In the genomic region with DNA sequence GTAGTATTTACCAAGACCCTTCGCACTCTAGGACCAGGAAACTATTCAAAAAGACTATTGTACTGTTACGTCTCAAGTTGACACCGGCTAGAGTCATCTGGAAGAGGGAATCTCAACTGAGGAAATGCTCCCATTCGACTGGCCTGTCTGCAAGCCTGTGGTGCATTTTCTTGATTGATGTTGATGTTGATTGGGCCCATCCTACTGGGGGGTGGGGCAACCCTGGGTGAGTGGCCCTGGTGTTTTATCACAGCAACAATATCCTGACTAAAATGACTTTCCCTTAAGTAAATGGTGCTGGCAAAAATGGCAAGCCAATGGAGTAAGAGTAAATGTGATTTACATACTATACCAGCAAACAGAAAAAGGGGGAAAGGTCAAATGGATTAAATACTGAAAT, we compare ENCODE assay signal across 27 mouse cellular contexts.
A peak's percentile ranks its signal among the peaks of the same experiment; 100 is the strongest.
DNase-seq lines count a peak whose midpoint lies in the region; ATAC-seq lines count a peak whose summit lies in the region.
"Had no signal": no experiment of that assay in that cellular context is flagged by ENCODE, and none has a peak within 500 bp of the region (broad histone marks: within the 10 kb centered on the region; RNA-seq: fewer than 3 reads in every experiment).

No protein-coding gene starts in this region.

- H3K9ac ChIP-seq in embryonic facial prominence, embryonic 11.5 days (replicated peaks; ENCODE audit: low read length), result no peak overlapping the region
- H3K9ac ChIP-seq in kidney, embryonic 16.5 days (replicated peaks; ENCODE audit: low read length), result no peak overlapping the region
- H3K9ac ChIP-seq: embryonic facial prominence, embryonic 12.5 days; embryonic facial prominence, embryonic 15.5 days; forebrain, postnatal 0 days; heart, embryonic 13.5 days; hindbrain, embryonic 13.5 days; intestine, embryonic 15.5 days had no signal

- H3K4me2 ChIP-seq in embryonic facial prominence, embryonic 11.5 days (ENCODE audit: low read depth, low read length), result no peak overlapping the region
- H3K4me2 ChIP-seq in kidney, embryonic 16.5 days (replicated peaks; ENCODE audit: low read depth, low read length), result no peak overlapping the region
- H3K4me2 ChIP-seq: embryonic facial prominence, embryonic 12.5 days; embryonic facial prominence, embryonic 15.5 days; heart, embryonic 13.5 days; hindbrain, embryonic 13.5 days; intestine, embryonic 15.5 days had no signal

- no peak overlapping the region for H3K4me3 ChIP-seq in embryonic facial prominence, embryonic 11.5 days (ENCODE audit: low read depth, low read length)
- no peak overlapping the region for H3K4me3 ChIP-seq in embryonic facial prominence, embryonic 10.5 days
- no peak overlapping the region for H3K4me3 ChIP-seq in kidney, embryonic 16.5 days (ENCODE audit: low read length)
- H3K4me3 ChIP-seq: embryonic facial prominence, embryonic 12.5 days; embryonic facial prominence, embryonic 15.5 days; gastrocnemius, adult 2 months; heart, embryonic 10.5 days; heart, embryonic 13.5 days; hindbrain, embryonic 10.5 days; hindbrain, embryonic 13.5 days; intestine, embryonic 15.5 days had no signal

- H3K27ac ChIP-seq in embryonic facial prominence, embryonic 11.5 days (replicated peaks; ENCODE audit: low read depth, low read length), result no peak overlapping the region
- H3K27ac ChIP-seq in embryonic facial prominence, embryonic 10.5 days (replicated peaks), result no peak overlapping the region
- no peak overlapping the region for H3K27ac ChIP-seq in kidney, embryonic 16.5 days (ENCODE audit: low read length)
- H3K27ac ChIP-seq: embryonic facial prominence, embryonic 12.5 days; embryonic facial prominence, embryonic 15.5 days; gastrocnemius, adult 2 months; heart, embryonic 10.5 days; hindbrain, embryonic 10.5 days; hindbrain, embryonic 13.5 days; intestine, embryonic 15.5 days had no signal

- no peaks in the 10 kb centered on the region for H3K4me1 ChIP-seq in embryonic facial prominence, embryonic 11.5 days (ENCODE audit: control insufficient read depth, insufficient read depth, low read length)
- H3K4me1 ChIP-seq in embryonic facial prominence, embryonic 10.5 days, result peaks cover 3% of the 10 kb centered on the region; the same call in 1 of the 2 replicates
- H3K4me1 ChIP-seq in kidney, embryonic 16.5 days (ENCODE audit: insufficient read depth, low read length), result no peaks in the 10 kb centered on the region
- H3K4me1 ChIP-seq: hindbrain, embryonic 10.5 days; intestine, embryonic 15.5 days had no signal

- no peaks in the 10 kb centered on the region for H3K36me3 ChIP-seq in embryonic facial prominence, embryonic 11.5 days (replicated peaks; ENCODE audit: control insufficient read depth, insufficient read depth, low read depth, low read length)
- H3K36me3 ChIP-seq in embryonic facial prominence, embryonic 10.5 days (replicated peaks), result no peaks in the 10 kb centered on the region
- H3K36me3 ChIP-seq in kidney, embryonic 16.5 days (ENCODE audit: insufficient read depth, low read length), result no peaks in the 10 kb centered on the region
- H3K36me3 ChIP-seq: embryonic facial prominence, embryonic 12.5 days; embryonic facial prominence, embryonic 15.5 days; G1E; heart, embryonic 10.5 days; heart, embryonic 13.5 days; hindbrain, embryonic 10.5 days; hindbrain, embryonic 13.5 days; intestine, embryonic 15.5 days had no signal

- no peak for ATAC-seq in embryonic facial prominence, embryonic 11.5 days (replicated peaks; ENCODE audit: insufficient number of reproducible peaks, low FRiP score, low TSS enrichment, low read depth)
- ATAC-seq in kidney, embryonic 16.5 days (ENCODE audit: low FRiP score, low TSS enrichment), result no peak
- ATAC-seq: activated CD4-positive, CD25-positive, alpha-beta regulatory T cell, adult 4 months; forebrain, embryonic 14.5 days; forebrain, postnatal 0 days; hindbrain, embryonic 16.5 days; intestine, embryonic 15.5 days; Patski had no signal

- H3K27me3 ChIP-seq in embryonic facial prominence, embryonic 11.5 days (ENCODE audit: control insufficient read depth, insufficient read depth, low read length), result no peaks in the 10 kb centered on the region
- H3K27me3 ChIP-seq in embryonic facial prominence, embryonic 10.5 days (replicated peaks; ENCODE audit: low read depth, poor library complexity, severe bottlenecking), result no peaks in the 10 kb centered on the region
- no peaks in the 10 kb centered on the region for H3K27me3 ChIP-seq in kidney, embryonic 16.5 days (ENCODE audit: insufficient read depth, low read length)
- H3K27me3 ChIP-seq: embryonic facial prominence, embryonic 12.5 days; embryonic facial prominence, embryonic 15.5 days; heart, embryonic 13.5 days; hindbrain, embryonic 13.5 days; intestine, embryonic 15.5 days; Patski had no signal

- peak; percentile 33 for DNase-seq in adrenal gland, adult 2 months
- DNase-seq in adrenal gland, adult 8-10 months, result no peak
- DNase-seq in embryonic facial prominence, embryonic 11.5 days (ENCODE audit: low spot score), result peak; percentile 7
- no peak for DNase-seq in embryonic facial prominence, embryonic 10.5 days (ENCODE audit: low spot score)
- peak; percentile 48 for DNase-seq in ES-CJ7 (ENCODE audit: low read depth, low spot score)
- DNase-seq: cerebellum, adult 18-20 months; cerebellum, adult 9-10 months; cerebellum, postnatal 14 days; forebrain, postnatal 0 days; gastrocnemius, adult 2 months; gastrocnemius, postnatal 14 days; heart, adult 18-20 months; kidney, adult 11 months; kidney, adult 8-10 months had no signal

- WGBS in embryonic facial prominence, embryonic 11.5 days, result 45% methylated on average over 4 of the region's 4 CpGs
- 50% methylated on average over 4 of the region's 4 CpGs for WGBS in embryonic facial prominence, embryonic 10.5 days
- 56% methylated on average over 4 of the region's 4 CpGs for WGBS in kidney, embryonic 16.5 days

- no peaks in the 10 kb centered on the region for H3K9me3 ChIP-seq in embryonic facial prominence, embryonic 11.5 days (replicated peaks; ENCODE audit: control insufficient read depth, low read length)
- no peaks in the 10 kb centered on the region for H3K9me3 ChIP-seq in embryonic facial prominence, embryonic 10.5 days
- H3K9me3 ChIP-seq in kidney, embryonic 16.5 days (ENCODE audit: low read length), result no peaks in the 10 kb centered on the region
- H3K9me3 ChIP-seq: embryonic facial prominence, embryonic 12.5 days; embryonic facial prominence, embryonic 15.5 days; G1E; heart, embryonic 10.5 days; heart, embryonic 13.5 days; hindbrain, embryonic 10.5 days; hindbrain, embryonic 13.5 days; intestine, embryonic 15.5 days had no signal

Comparison
In these comparisons a context has a peak if more than half of its experiments do, and no peak if none do; other contexts are left out.
1. DNase-seq: peak in adrenal gland, adult 2 months (single experiment), embryonic facial prominence, embryonic 11.5 days (single experiment) and ES-CJ7 (single experiment); none in adrenal gland, adult 8-10 months (single experiment) and embryonic facial prominence, embryonic 10.5 days (single experiment).